Mouse (Mus musculus): Measurements from ENCODE around the gene Cars2.
A peak's percentile ranks its signal among the peaks of the same experiment; 100 is the strongest.
"Not testable (repeated sequence)": the region's sequence is repeated elsewhere in the genome, so short reads cannot be mapped to it uniquely, and the experiment has no call there.

Gene Cars2

DNA sequence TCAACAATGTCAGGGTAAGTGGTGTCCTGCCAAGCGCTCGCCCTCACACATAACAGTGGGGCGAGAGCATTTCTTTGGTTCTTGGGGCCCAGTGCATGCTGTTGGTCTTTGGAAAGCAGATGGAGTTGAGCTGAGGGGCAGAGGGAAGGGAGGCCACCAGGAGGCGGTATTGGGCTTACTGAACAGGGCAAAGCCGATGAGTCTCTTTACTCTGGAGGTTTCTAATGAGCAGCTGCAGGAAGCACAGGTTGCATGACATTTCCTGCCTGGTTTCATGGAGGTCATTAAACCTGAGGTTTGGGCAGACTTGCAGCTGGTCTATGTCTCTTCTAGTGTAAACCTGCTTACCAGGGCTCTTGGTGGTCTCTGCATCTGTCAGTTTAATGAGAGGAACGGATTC lies 43.8 kb downstream of the Cars2 start:
- peak; percentile 73 to 78 for DNase-seq

DNA sequence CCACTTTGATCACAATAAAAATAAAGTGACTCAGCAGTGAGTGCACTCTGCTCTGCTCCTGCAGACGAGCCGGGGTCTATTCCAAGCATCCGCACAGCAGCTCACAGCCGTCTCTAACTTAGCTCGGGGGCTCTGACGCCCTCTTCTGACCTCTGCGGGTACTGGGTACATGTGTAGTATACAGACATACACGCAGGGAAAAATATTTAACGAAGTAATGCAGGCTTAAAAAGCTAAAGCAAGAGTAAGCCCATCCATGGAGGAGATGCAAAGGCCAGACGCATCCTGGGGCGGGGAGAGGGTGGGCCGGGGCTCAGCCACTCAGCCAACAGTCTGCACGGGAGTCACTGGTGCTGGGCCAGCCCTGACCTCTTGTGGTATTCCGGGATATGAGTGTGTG lies 44.5 kb downstream of the Cars2 start:
- no peak for DNase-seq

DNA sequence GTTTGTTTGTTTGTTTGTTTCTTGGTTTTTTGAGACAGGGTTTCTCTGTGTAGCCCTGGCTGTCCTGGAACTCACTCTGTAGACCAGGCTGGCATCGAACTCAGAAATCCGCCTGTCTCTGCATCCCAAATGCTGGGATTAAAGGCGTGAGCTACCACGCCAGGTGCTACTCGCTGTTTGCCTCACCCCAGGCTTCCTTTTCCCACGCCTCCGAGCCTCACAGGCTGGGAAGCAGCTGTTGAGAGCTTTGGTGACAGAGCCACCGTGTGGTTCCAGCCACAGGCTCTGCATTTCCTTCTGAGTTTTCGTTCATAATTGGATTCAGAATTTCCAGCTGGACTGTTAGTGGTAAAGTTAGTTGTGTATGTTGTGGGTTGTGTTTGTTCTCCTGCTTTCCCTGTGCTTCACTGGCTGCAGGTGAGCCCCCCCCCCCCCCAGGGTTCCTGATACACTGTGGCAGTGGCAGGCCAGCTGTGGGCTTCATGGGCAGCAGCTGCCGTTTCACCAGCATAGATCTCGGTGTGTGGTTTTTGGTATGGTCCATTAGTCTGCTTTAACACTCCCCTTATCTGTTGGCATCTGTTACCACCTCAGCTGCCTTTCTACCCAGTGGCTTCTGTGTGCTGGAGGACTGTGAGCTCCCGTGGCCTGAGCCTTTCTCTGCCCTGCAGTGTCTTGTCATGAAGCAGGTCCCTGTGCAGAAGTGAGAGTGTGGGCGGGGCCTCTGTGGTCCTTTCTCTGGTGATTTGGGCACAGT lies 46.9 kb downstream of the Cars2 start:
- no peak for DNase-seq

DNA sequence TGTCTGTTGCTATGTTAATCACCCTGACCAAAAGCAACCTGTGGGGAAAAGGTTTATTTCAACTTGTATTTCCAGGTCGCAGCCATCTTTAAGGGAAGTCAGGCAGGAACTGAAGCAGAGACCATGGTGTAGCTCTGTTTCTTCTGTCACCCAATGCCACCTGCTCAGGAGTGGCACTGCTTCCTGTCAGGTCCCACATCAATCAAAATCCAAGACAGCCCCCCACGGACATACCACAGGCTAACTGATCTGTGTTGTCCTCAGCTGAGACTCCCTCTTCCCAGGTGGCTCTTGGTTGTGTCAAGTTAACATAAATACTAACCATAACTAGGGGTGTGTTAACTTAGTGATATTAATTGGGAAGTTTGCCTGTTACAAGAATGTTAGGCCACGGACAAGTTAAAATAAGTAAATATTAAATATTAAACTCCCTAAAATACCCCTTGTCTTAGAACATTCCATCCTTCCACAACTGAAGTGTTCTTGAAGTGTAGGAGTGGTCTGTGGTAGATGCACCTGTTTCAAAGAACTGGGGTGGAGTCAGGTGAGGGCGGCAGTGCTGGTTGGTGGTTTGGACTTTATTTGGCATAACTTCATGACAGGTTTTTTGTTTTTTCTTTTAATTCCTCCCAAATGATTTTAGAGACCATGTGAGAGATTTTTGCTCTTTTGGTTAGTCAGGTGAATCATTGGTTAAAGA lies 51.6 kb downstream of the Cars2 start:
- DNase-seq: no peak

DNA sequence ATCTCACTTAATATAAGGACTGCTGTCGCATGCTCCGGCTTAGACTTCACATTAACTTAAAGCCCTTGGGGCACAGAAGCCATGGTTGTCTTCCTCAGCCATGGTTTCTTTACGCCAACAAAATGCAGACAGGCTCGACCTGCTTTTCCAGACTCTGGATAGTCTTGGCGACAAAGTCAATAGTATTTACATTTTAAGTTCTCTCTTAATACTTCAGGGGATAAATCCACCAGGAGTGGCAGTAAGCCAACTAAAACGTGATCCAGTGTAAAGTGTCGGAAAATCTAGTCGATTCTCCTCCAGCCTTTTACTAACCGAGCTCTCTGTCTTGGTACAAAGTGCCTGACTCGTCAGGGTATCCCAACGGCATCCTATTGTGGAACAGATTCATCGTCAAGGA lies 52.3 kb downstream of the Cars2 start:
- DNase-seq: no peak

DNA sequence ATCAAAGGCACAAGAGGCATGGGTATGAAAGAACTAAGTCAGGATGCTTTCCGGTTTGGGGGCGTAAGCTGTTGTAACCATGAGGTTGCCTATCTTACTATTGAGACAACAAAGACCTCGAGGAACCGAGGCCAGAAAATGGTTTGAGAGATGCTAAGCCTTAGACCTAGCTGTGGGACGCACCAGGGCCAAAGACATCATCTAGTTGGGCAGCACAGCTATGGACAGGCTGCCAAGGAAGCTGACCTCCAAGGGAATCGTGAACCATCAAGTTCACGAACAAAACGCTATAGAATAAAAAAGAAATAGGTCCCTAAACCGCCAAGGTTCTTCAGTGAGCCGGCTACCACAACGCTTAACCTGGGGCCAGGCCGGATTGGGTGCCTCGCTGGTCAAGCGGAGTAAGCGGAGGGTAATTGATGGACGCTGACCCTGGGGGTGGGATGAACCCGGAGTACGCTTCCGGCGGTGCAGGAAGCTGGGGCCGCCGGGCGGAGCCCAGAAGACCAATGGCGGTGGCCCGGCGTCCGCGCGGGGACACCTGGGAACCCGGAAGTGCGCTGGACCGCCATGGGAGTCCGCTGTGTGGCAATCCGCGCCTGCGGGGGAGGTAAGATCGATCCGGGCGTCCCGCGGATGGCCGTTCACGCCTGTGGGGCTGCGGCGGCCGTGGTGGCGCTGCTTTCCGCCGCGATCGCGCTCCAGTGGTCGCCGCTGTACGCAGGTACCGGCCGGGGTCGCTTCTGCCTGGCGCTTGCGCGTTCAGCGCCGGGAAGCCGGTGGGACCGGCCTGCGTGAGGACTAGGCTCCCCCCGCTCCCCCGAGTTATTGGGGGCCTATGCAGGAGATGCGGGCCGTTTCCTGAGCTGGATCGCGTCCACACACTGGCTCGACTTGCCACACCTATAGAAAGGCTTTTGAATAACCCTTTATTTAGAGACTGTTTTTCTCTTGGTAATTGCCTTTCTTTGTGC lies 53.3 kb downstream of the Cars2 start, which contains the start of gene Naxd:
TSS of gene Naxd (plus strand) at position 490 of the 974 bp plus-strand sequence.
- peak; percentile 87 to 88 for DNase-seq

DNA sequence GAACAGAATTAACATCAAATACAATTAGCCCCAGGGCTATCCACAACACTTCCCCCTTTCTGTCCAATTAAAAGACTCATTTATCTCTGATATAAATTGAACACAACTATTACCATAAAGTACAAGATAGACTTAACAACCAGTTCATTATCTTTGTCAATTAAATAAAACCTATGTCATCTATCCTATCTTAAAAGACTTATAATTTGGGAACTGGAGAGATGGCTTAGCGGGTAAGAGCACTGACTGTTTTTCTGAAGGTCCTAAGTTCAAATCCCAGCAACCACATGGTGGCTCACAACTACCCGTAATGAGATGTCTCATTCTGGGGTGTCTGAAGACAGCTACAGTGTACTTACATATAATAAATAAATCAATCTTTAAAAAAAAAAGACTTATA lies 58.2 kb downstream of the Cars2 start:
- not testable (repeated sequence) for DNase-seq

DNA sequence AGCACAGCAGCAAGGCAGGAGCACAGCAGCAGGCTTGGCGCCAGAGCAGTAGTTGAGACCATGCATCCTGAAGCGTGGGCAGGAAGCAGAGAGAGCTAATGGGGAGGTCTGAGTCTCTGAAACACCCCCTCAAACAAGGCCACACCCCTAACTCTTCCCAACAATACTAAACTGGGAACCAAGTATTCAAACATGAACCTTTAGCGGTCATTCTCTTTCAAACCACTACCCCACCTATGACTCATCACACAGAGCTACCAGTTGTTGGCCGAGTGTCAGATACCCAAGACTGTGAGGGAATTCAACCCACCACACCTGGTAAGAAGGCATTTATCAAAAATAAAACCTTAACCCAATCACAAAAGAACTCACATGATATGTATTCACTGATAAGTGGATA lies 63.4 kb downstream of the Cars2 start:
- DNase-seq: no peak

DNA sequence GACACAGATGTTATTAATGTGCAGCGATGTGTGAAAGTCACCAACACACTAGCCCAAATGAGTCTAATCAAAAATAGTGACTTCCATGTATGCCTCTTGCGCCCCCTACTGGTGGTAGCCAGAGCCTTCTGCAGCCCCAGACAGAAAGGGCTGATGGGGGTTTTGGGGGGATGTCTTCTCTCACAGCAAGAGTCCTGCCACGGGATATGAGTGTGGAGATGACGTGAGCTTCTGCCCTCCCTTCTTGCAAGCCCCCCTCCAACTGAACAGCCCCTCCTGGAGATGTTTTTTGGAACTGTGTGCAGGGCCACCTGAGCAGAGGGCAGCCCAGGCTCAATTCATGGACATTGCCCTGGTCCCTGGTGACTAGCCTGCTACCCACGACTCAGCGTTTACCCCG lies 64.4 kb downstream of the Cars2 start:
- DNase-seq: peak; percentile 87

DNA sequence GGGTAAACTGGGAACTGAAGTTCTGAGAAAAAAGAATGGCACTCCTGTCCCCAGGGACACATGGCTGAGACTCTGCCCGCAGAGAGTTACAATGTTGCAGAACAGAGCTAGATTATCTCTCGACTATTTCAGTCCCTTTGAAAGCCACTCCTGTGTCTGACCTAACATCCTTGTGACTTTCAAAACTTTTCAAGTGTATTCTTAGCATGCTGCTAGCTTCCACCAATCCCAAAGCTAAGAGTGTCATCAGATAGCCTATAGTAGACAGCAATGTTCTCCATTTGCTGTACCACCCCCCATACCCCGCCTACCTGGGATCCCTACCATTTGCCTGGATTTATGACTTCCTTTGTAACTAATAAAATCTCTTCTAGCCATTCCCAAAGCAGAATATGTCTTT lies 68.0 kb downstream of the Cars2 start:
- DNase-seq: no peak

DNA sequence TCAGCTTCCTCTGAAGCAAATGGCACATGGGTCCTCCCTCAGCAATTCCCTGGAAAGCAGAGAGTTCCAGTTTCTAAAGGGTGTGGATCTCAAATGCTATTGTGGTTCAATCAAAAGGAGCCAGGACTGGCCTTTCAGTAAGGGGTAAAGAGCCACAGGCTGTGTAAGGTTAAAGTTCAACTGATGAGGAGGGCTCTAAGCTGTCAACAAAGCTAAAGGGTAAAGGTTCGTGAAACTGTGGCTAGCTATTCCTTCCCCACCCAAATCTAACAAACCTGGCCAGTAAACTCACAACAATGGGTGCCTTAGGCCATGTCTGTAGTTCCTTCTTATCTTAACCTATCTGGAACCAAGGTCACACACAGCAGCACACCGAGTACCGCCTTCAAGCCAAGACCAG lies 68.7 kb downstream of the Cars2 start:
- DNase-seq: no peak

DNA sequence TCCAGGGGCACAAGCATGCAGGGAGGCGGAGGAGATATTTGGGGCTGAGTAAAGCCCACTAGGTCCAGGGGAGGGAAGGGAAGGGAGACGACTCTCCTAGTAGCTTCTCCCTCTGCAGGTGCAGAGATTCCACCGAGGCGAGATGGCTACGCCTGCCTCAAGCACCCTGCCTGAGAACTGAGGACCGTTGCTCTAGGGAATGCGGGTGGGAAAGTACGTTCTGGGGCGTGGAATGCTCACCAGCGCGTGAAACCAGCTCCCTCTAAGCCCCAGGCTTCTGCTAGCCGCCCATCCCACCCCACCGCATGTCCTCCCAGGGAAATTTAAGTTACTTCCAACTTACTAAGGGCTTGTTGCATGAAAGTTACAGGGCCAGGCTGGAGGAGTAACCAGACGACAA lies 71.0 kb downstream of the Cars2 start:
- no peak for DNase-seq

DNA sequence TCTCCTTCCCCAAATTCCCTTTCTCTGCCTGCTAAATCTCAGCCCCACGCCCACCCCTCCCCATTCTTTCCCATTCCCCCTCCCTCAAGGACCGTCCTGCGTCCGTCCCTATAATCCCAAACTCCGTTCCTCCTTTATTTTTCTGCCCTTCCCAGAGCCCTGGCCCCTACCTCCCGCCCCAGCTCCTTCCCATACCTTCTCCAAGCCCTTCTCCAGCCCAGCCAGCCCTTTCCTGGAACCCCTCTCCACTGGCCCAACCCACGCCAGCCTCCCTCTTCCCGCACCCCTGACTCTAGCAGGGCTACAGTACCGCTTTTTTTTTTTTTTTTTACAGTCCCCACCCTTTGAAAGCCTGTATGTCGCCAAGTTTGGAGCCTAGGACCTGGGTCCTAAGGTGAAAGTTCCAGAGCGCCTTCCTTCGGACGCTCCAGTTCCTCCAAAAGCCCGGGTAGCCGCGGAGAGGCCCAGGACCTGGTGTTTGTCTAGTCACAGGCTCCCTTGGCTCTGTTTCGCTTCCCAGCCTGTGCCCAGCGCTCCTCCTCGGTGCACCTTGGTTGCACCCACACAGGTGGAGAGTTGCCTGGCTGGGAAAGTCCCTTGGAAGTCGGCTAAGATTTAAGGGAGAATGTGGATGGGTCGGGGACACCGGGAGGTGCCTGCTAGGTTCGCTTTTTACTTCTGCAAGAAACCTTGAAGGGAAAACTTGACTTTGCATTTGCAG lies 71.6 kb downstream of the Cars2 start:
- no peak for DNase-seq

DNA sequence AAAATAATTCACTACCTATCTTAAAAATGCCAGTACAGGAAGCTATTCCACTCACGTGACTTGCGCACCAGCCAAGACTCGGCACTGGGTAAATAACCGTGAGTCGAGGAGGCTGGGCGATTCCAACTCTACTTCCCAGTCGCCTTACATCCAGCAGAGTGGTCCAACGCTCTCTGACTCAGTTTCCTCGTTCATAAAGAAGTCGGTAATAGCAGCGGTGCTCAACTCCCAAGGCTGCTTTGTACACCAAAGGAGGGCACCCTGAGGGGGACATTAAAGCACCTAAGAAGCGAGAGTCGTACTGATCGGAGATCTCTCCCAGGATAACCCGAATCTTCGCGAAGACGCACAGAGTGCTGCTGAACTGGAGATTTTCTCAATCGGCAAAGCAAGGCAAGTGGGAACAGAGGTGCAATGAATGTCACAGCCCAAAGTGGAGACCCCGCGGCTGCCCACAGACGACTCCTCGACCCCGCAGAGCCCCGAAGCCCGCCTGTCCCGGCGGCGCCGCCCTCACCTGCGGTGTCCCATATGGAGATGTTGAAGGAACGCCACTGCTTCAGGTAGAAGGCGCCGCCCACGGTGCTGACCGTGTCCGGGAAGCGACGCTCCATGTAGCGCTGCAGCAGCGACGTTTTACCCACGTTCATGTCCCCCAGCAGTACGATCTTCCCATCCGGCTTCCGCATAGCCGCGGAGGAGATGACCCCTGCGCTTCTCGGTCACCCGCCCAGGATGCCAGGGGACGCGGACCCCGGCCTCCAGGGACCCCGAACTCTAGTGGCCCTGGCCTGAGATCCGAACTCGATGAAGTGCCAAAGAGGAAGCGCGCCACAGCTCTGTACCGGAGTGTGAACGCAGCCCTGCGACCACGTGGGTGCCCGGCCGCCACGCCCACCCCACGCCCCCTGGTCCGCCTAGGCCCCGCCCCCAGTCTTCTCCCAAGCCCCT lies 72.5 kb downstream of the Cars2 start, which contains the start of gene Rab20:
TSS of gene Rab20 (minus strand) at position 900 of the 951 bp plus-strand sequence.
- DNase-seq: peak; percentile 74 to 75

DNA sequence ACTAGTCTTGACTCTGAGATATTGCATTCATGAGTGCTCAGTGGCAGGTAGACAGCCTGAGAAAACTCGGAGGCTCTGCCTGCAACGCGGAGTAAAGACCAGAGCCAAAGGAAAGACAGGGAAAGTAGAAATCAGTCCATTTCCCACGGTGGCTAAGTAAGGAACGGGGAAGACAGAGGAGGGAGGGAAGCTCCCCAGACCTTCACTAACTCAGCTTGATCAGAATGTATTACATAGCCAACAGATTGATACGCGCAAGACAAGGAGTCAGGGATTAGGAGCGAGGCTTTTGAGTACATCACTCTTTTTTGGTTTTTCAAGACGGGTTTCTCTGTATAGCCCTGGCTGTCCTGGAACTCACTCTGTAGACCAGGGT lies 73.4 kb downstream of the Cars2 start:
- no peak for DNase-seq

DNA sequence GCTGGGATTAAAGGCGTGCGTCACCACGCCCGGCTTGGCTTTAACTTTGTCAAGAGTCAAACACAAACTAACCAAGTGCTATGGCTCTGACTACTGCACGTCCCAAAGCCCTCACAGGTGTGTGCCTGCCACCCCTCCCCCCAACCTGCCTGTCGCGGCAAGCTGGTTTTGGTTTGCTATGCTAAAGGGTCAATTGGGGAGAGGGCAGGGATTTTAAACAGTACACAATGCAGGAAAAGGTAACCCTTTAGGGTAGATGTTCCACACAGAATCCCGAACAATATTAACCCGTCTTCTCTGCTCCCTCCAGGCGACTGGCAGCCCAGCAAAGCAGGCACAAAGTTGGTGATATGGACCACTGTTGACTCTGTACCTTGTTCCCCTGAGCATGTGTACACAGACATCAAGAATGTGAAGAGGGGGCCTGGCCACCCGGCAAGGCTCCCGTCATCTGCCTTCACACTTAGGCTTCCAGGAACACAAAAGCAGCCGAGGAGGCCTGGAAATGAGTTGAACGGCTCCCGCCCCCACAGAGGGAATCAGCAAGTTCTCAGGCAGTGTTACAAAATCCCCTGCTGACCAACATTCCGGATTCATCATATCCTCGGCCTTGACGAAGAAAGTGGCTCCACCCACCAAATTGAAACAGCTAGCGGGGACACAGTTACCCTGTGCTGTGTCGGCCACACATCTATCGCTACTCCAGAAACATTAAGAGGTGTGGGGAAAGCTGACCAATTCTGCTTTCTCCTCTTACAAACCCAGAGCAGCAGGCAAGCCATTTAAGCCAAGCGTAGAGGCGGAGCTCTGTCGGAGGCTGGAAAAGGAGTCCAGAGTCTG lies 74.0 kb downstream of the Cars2 start:
- no peak for DNase-seq

DNA sequence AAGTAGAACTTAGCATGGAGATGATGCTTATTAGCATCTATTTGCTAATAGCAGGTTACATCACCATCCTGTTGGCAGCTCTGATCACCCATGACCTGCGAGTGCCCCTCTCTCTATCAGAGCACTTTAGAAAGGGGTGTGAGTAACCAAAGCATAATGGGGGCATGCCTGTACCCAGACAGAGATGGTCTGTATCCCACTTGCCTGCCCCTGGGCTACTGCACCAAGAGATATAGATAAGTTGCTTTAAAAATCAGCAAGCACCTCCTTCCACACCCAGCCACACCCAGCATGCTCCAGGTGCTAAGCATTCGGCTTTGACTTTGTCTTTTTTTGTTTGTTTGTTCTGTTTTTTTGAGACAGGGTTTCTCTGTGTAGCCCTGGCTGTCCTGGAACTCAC lies 74.7 kb downstream of the Cars2 start:
- no peak for DNase-seq

DNA sequence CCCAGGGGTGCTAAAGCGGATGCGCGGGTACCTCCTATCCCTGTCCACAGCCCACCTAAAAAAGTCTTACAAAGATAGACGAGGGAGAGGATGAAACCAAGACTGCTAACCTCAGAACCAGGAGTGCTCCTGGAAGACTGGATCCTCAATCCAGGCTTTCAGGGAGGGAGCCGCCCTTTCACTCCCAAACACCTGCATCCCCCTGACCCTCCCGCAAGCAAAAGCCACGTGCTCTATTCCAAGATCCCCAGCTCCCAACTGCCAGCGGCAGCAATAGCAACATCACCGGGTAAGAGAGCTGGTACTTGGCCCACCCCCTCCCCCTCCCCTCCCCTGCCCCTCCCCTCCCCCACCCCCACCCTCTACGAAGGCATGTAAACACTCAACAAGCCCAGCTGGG lies 75.2 kb downstream of the Cars2 start:
- no peak for DNase-seq

DNA sequence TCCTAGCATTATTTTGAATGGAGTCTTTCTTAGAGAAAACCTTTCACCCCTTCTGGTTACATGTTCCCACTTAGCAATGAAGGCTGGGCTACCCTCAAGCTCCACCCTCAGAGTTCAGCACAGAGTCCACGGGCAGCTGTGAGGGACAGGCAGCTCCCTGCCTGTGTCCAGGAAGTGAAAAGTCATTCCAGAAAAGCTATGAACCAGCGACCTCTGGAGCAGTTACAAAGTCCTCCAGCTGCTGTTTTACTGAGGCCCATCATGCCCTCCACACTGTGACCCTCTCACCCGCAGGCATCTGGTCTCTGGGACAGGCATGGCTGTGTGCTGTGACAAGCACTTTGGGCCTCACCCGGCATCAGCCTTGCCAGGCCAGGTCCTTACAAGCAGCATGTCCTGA lies 77.5 kb downstream of the Cars2 start:
- DNase-seq: no peak

DNA sequence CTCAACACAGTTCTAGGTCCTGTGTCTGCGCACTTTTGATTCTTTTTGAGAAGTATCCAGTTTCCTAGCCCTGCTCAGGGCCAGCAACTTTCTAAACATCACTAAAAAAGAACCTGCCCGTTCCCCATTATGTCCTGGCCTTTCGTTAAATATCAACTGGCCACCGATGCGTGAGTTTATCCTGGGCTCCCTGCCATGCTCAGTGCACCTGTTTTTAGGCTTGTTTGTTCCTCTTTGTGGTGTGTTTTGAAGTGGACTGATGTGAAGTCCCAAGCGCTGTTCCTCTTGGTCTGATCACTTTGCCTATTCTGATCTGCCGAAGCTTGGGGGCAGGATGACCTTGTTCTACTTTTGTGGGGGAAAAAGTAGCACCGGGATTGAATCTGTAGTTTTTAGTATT lies 79.3 kb downstream of the Cars2 start:
- no peak for DNase-seq
